Mouse (Mus musculus) kidney, postnatal 10 days (tissue): Measurements from ENCODE around the gene Fbxw17.
"Not testable (repeated sequence)": the region's sequence is repeated elsewhere in the genome, so short reads cannot be mapped to it uniquely, and the experiment has no call there.

Experiments
- DNase-seq: peaks from one replicate; pipeline ENCODE4 v3.0.0; 2021; ENCODE audit warnings: mixed read lengths

The Fbxw17 gene

GRCm38 (mm10) chr13:50417389-50418183 lies at the start of gene Fbxw17:
TSS of gene Fbxw17 (plus strand) at chr13:50417864.
- DNase-seq = peak; percentile 87

- not testable (repeated sequence) for DNase-seq
Observed at GRCm38 (mm10) chr13:50372934-50373705, 44.5 kb upstream of the Fbxw17 start.

- DNase-seq = not testable (repeated sequence)
Observed at GRCm38 (mm10) chr13:50389146-50389545, 28.5 kb upstream of the Fbxw17 start.

- no peak for DNase-seq
Observed at GRCm38 (mm10) chr13:50418421-50418820, 757 bp downstream of the Fbxw17 start.

GRCm38 (mm10) chr13:50423625-50424209 lies 6.1 kb downstream of the Fbxw17 start:
- no peak for DNase-seq

GRCm38 (mm10) chr13:50424517-50424916 lies 6.9 kb downstream of the Fbxw17 start:
- DNase-seq = no peak

- DNase-seq = no peak
Observed at GRCm38 (mm10) chr13:50426686-50427085, 9.0 kb downstream of the Fbxw17 start.

- no peak for DNase-seq
Observed at GRCm38 (mm10) chr13:50443812-50444211, 26.1 kb downstream of the Fbxw17 start, which contains the start of gene Gm47429. TSS of gene Gm47429 (minus strand) at chr13:50443912.

GRCm38 (mm10) chr13:50445261-50445660 lies 27.6 kb downstream of the Fbxw17 start:
- DNase-seq = no peak

- not testable (repeated sequence) for DNase-seq
Observed at GRCm38 (mm10) chr13:50452266-50452665, 34.6 kb downstream of the Fbxw17 start.

GRCm38 (mm10) chr13:50453426-50453825 lies 35.8 kb downstream of the Fbxw17 start:
- DNase-seq = no peak

- not testable (repeated sequence) for DNase-seq
Observed at GRCm38 (mm10) chr13:50460433-50460832, 42.8 kb downstream of the Fbxw17 start.

GRCm38 (mm10) chr13:50464621-50465562 lies 47.2 kb downstream of the Fbxw17 start:
- DNase-seq = peak; percentile 13

GRCm38 (mm10) chr13:50467007-50467406 lies 49.3 kb downstream of the Fbxw17 start, which contains the start of gene Nutm2:
TSS of gene Nutm2 (plus strand) at chr13:50467307.
- DNase-seq = no peak
